Mouse (Mus musculus): ENCODE results near the gene Lrrc46. TPM values are rescaled to one million over a fixed set of nuclear protein-coding genes. Genes with fewer than 3 reads are reported as not detected.

Lrrc46 gene
- polyA plus RNA-seq, 1 experiment from 2014 or later: 7.5 TPM

DNA sequence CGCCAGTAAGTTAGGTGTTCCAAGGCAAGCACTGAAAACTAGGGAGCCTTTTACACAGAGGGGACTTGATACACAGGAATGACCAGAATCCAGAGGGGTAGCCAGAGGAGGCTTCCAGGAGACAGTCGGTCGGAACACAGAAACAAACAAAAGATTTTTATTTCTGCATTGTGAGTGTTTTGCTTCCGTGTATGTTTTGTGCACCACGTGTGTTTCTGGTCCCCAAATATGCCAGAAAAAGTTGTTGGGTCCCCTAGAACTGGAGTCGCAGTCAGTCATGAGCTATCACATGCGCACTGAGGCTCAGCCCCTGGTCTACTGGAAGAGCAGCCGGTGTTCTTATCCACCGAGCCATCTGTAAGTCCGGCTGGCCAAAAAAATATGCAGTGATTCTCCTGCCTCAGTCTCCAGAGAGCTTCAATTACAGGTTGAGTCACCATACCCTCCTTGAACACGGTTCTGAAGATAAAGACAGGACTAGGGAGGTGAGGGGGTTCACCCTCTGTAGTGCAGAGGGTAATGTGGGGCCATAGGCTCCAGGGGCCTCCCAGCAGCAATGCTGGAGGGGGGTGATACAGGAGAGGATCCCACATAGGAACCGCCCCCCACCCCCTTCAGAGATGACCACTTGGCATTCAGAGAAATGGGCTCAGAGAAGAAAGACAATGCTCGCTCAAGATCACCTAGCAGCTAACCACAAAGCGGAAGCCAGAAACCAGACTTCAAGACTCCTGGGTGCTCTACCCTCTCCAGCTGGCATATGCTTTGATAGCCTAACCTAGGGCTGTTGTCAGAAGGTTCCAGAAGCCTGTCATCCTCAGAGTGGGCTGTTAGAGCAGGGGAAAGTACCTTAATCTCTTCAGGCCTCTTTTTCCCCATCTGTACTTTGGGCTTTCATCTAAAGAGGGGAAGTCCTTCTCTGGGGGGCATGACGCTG lies 45.1 kb downstream of the Lrrc46 start:
- WGBS: 77% methylated on average over 15 of the region's 15 CpGs
- H3K27ac ChIP-seq (ENCODE audit: low read length): no peak overlapping the region
- ATAC-seq (no peak), DNase-seq (ENCODE audit: low spot score) (no peak)
- H3K27me3 ChIP-seq (replicated peaks; ENCODE audit: insufficient read depth, low read length): peaks cover 6% of the 10 kb centered on the region; the same call in 1 of the 2 replicates
- H3K9me3 ChIP-seq (ENCODE audit: low read length): no peaks in the 10 kb centered on the region
- TF ChIP-seq CTCF (IDR thresholded peaks at IDR 0.05) (no peak), EP300 (IDR thresholded peaks at IDR 0.05) (no peak)
- no peak overlapping the region for H3K4me3 ChIP-seq (ENCODE audit: low read depth, low read length)
- H3K9ac ChIP-seq (replicated peaks; ENCODE audit: low read depth): no peak overlapping the region
- H3K4me1 ChIP-seq (ENCODE audit: insufficient read depth, low read depth, low read length): peaks cover 8% of the 10 kb centered on the region; the same call in 1 of the 2 replicates
- H3K4me2 ChIP-seq (replicated peaks; ENCODE audit: low read depth, low read length): no peak overlapping the region
- no peaks in the 10 kb centered on the region for H3K36me3 ChIP-seq (ENCODE audit: insufficient read depth, low read length)

DNA sequence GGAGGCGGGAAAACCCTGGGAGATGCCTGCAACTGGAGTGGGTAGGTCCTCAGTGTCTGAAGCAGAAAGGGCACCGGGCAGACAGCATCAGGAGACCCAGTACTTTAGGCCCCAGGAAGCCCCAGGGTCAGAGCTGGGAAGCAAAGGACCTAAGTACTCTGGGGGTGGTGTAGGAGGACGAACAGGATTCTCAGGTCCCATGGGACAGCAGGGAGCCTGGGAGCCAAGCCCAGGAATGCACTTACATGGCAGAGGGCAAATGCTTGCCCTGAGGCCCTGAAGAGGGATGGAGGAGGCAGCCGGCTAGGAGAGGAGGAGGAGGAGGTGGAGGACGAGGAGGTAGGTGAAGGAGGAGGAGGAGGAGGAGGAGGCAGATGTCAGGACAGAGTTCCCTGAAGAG lies 46.2 kb downstream of the Lrrc46 start:
- no peak overlapping the region for H3K27ac ChIP-seq (ENCODE audit: low read length)
- H3K36me3 ChIP-seq (ENCODE audit: insufficient read depth, low read length): no peaks in the 10 kb centered on the region
- 28% methylated on average over 5 of the region's 5 CpGs for WGBS
- no peak overlapping the region for H3K4me3 ChIP-seq (ENCODE audit: low read depth, low read length)
- peaks cover 8% of the 10 kb centered on the region; the same call in 1 of the 2 replicates for H3K4me1 ChIP-seq (ENCODE audit: insufficient read depth, low read depth, low read length)
- no peaks in the 10 kb centered on the region for H3K9me3 ChIP-seq (ENCODE audit: low read length)
- H3K4me2 ChIP-seq (replicated peaks; ENCODE audit: low read depth, low read length): no peak overlapping the region
- no peak for DNase-seq (ENCODE audit: low spot score)
- H3K27me3 ChIP-seq (replicated peaks; ENCODE audit: insufficient read depth, low read length): peaks cover 6% of the 10 kb centered on the region; the same call in 1 of the 2 replicates
- TF ChIP-seq CTCF (IDR thresholded peaks at IDR 0.05): no peak
- no peak for TF ChIP-seq EP300 (IDR thresholded peaks at IDR 0.05)
- ATAC-seq: no peak
- no peak overlapping the region for H3K9ac ChIP-seq (replicated peaks; ENCODE audit: low read depth)

GRCm38 (mm10) chr11:96992722-96993311 lies 48.4 kb downstream of the Lrrc46 start:
- ATAC-seq: peak; percentile 55
- Histone ChIP-seq H3K27ac (ENCODE audit: low read length) (peak overlapping the region; percentile 57; the same call in 1 of the 2 replicates), H3K4me1 (ENCODE audit: insufficient read depth, low read depth, low read length) (peaks cover 14% of the 10 kb centered on the region; the same call in 1 of the 2 replicates), H3K36me3 (ENCODE audit: insufficient read depth, low read length) (no peaks in the 10 kb centered on the region), H3K9me3 (ENCODE audit: low read length) (no peaks in the 10 kb centered on the region), H3K27me3 (replicated peaks; ENCODE audit: insufficient read depth, low read length) (peaks cover 6% of the 10 kb centered on the region; the same call in 1 of the 2 replicates), H3K9ac (replicated peaks; ENCODE audit: low read depth) (no peak overlapping the region), H3K4me3 (ENCODE audit: low read depth, low read length) (no peak overlapping the region), H3K4me2 (replicated peaks; ENCODE audit: low read depth, low read length) (no peak overlapping the region)
- 20% methylated on average over 8 of the region's 8 CpGs for WGBS
- TF ChIP-seq EP300 (IDR thresholded peaks at IDR 0.05): no peak
- no peak for TF ChIP-seq CTCF (IDR thresholded peaks at IDR 0.05)
- DNase-seq (ENCODE audit: low spot score): peak; percentile 47

DNA sequence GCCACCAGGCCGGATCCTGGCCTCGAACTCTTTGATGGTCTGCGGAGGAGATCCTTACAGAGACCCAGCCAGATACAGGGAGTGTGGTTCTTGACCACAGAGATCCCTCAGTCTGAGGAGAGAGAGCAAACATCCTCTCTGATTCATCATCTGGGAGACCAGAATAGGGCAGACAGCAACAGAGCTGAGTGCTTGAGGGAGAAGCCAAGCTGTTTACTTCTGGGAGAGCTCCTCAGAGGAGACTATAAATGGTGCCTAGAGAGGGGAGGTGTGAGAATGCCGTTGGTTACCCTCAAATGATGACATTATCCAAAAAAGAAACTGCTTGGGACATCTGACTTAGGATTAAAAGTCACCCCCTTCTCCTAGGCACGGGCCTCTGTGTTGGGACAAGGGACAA lies 49.7 kb downstream of the Lrrc46 start:
- TF ChIP-seq EP300 (IDR thresholded peaks at IDR 0.05): no peak
- no peak for TF ChIP-seq CTCF (IDR thresholded peaks at IDR 0.05)
- peaks cover 13% of the 10 kb centered on the region; the same call in 1 of the 2 replicates for H3K4me1 ChIP-seq (ENCODE audit: insufficient read depth, low read depth, low read length)
- no peaks in the 10 kb centered on the region for H3K36me3 ChIP-seq (ENCODE audit: insufficient read depth, low read length)
- 62% methylated on average over 5 of the region's 5 CpGs for WGBS
- no peak overlapping the region for H3K4me2 ChIP-seq (replicated peaks; ENCODE audit: low read depth, low read length)
- no peak overlapping the region for H3K27ac ChIP-seq (ENCODE audit: low read length)
- H3K4me3 ChIP-seq (ENCODE audit: low read depth, low read length): no peak overlapping the region
- DNase-seq (ENCODE audit: low spot score) (peak; percentile 22), ATAC-seq (peak; percentile 34; the same call in 1 of the 2 replicates)
- no peaks in the 10 kb centered on the region for H3K27me3 ChIP-seq (replicated peaks; ENCODE audit: insufficient read depth, low read length)
- H3K9ac ChIP-seq (replicated peaks; ENCODE audit: low read depth): no peak overlapping the region
- no peaks in the 10 kb centered on the region for H3K9me3 ChIP-seq (ENCODE audit: low read length)

- 4% methylated on average over 31 of the region's 31 CpGs for WGBS
- no peak overlapping the region for H3K9ac ChIP-seq (replicated peaks; ENCODE audit: low read depth)
- peak; percentile 60 for ATAC-seq
- peaks cover 13% of the 10 kb centered on the region; the same call in 1 of the 2 replicates for H3K4me1 ChIP-seq (ENCODE audit: insufficient read depth, low read depth, low read length)
- no peak overlapping the region for H3K27ac ChIP-seq (ENCODE audit: low read length)
- H3K9me3 ChIP-seq (ENCODE audit: low read length): no peaks in the 10 kb centered on the region
- 0 out of 2 replicates have a peak overlapping the region, but pooled peaks have one; percentile 3 for H3K4me3 ChIP-seq (ENCODE audit: low read depth, low read length)
- no peak for TF ChIP-seq CTCF (IDR thresholded peaks at IDR 0.05)
- TF ChIP-seq EP300 (IDR thresholded peaks at IDR 0.05): no peak
- DNase-seq (ENCODE audit: low spot score): peak; percentile 38
- no peaks in the 10 kb centered on the region; the same call in 1 of the 2 replicates for H3K27me3 ChIP-seq (replicated peaks; ENCODE audit: insufficient read depth, low read length)
- no peaks in the 10 kb centered on the region for H3K36me3 ChIP-seq (ENCODE audit: insufficient read depth, low read length)
- H3K4me2 ChIP-seq (replicated peaks; ENCODE audit: low read depth, low read length): peak overlapping the region; percentile 38
These were observed 53.1 kb downstream of the Lrrc46 start for GRCm38 (mm10) chr11:96987873-96988655.

Measured in lung, postnatal 0 days (tissue).